Mouse (Mus musculus): Measurements from ENCODE around the gene Slco1c1. TPM values are rescaled to one million over a fixed set of nuclear protein-coding genes. Genes with fewer than 3 reads are reported as not detected.

Slco1c1 gene
- not detected for polyA plus RNA-seq (2014; fragmentation: Illumina TruSeq; extraction: RNeasy Lipid Tissue Mini Kit (QIAGEN cat#74804); ENCODE audit: low read depth, low replicate concordance)

GRCm38 (mm10) chr6:141523747-141524640, at the start of gene Slco1c1:
Gene Slco1c1, plus strand, starts transcription at chr6:141524368.

Other genes with a start within 250 kb of the Slco1c1 start
- gene Slco1b2, start 105.2 kb downstream of the Slco1c1 start, polyA plus RNA-seq (2014; fragmentation: Illumina TruSeq; extraction: RNeasy Lipid Tissue Mini Kit (QIAGEN cat#74804); ENCODE audit: low read depth, low replicate concordance), result 0.41 TPM
- gene Gm5724, start 249.4 kb downstream of the Slco1c1 start, polyA plus RNA-seq (2014; fragmentation: Illumina TruSeq; extraction: RNeasy Lipid Tissue Mini Kit (QIAGEN cat#74804); ENCODE audit: low read depth, low replicate concordance), result 2.1 TPM

Measured in testis, adult 10 weeks (tissue).